Mouse (Mus musculus) common myeloid progenitor, adult 5-6 weeks (primary cell): ENCODE results near the gene Unc45b. TPM values are rescaled to one million over a fixed set of nuclear protein-coding genes. Genes with fewer than 3 reads are reported as not detected.

ENCODE experiments used
- ATAC-seq: replicated peaks from 2 replicates; pipeline ENCODE4 v1.8.0; 2016; ENCODE audit warnings: low read depth, mild to moderate bottlenecking, moderate TSS enrichment, inconsistent platforms; ENCODE audit not compliant: poor library complexity, severe bottlenecking
- total RNA-seq: library from RNA; stranded (forward); fragments of 200-1000, 187-1606 nt; gene quantifications from 2 replicates; pipeline ENCODE4 v1.2.3, GENCODE M21; 2017

The Unc45b gene
- total RNA-seq, 1 experiment from 2014 or later: not detected

GRCm38 (mm10) chr11:82987621-82988020 lies 77.3 kb downstream of the Unc45b start:
- no peak for ATAC-seq

DNA sequence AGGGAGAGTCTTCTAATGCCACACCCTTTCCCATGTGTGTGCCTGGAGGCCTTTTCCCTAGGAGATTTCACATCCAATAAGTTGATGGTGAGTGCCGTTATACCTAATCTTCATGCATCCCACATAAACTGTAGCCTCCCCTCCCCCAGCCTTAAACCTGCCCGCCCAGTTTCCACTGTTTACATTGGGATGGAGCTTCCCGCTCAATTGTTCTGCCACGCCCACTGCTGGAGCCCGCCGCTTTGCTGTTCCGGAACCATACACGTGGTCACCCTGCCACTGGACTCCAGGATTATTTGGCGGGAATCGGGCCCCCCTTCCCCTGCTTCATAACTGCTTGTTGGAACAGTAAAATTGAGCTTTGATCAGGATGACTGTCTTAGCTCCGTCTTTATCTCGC lies 79.0 kb downstream of the Unc45b start:
- no peak for ATAC-seq

GRCm38 (mm10) chr11:82990612-82991385 lies 80.4 kb downstream of the Unc45b start:
- ATAC-seq: peak; percentile 57

DNA sequence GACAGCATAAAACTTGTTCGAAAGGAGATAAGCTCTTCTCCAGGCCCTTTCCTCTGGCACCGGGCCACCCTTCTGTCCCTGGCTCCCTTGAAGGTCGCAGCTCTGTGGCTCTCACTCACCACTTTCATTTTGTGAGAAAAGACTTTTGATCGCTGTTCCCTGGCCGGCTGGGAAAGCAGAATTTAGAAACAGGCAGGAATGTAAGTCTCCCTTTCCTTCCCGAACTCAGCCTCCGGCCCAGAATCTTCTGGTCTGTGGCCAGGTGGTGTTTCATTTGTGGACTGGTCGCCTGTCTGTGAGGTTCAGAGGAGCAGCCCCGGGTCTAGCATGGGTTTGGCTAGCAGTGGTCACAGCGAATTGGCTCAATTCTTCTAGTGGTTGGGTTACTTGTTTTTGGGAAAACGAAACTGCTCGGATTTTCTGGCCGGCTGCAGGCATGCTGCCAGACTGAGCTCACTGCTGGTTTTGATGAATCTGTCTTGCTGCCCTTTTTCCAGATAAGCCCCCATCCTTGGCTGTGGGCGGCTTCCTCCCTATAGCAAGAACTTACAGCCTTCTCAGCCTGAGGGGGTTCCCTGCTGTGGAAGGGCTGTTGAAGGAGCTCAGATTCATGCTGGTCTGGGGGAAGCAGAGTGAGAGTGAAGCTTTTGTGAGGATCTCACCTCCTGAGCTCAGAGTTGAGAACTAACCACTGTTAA lies 81.3 kb downstream of the Unc45b start, which contains the start of gene Slfn9:
TSS of gene Slfn9 (minus strand) at position 362 of the 698 bp plus-strand sequence.
- peak; percentile 43 for ATAC-seq

Other genes starting within 250 kb of the Unc45b start
- gene Cct6b, start 146.2 kb upstream of the Unc45b start, total RNA-seq: not detected in 2 replicates
- gene Zfp830, start 146.2 kb upstream of the Unc45b start, total RNA-seq: 37.7 and 48.6 TPM in 2 replicates
- 55.3 and 62.4 TPM in 2 replicates for gene Lig3, start 129.4 kb upstream of the Unc45b start, total RNA-seq
- gene Rffl, start 39.3 kb upstream of the Unc45b start, total RNA-seq: 12.5 and 14.4 TPM in 2 replicates
- gene Rad51d, start 19.9 kb upstream of the Unc45b start, total RNA-seq: 15.7 and 16.0 TPM in 2 replicates
- gene Fndc8, start 18.4 kb upstream of the Unc45b start, total RNA-seq: not detected in 2 replicates
- gene Nle1, start 2.1 kb upstream of the Unc45b start, total RNA-seq: 18.5 and 23.2 TPM in 2 replicates
- gene Slfn5, start 40.8 kb downstream of the Unc45b start, total RNA-seq: 3.2 and 6.4 TPM in 2 replicates
- gene Slfn9, start 81.3 kb downstream of the Unc45b start, total RNA-seq: 39.6 and 42.1 TPM in 2 replicates
- 22.1 and 24.2 TPM in 2 replicates for gene Slfn8, start 110.3 kb downstream of the Unc45b start, total RNA-seq
- 10.6 and 14.9 TPM in 2 replicates for gene Slfn2, start 154.6 kb downstream of the Unc45b start, total RNA-seq
- gene Slfn1, start 206.3 kb downstream of the Unc45b start, total RNA-seq: not detected in 2 replicates